Mouse (Mus musculus): ENCODE results near the gene Cep164. TPM values are rescaled to one million over a fixed set of nuclear protein-coding genes. Genes with fewer than 3 reads are reported as not detected.

Gene Cep164
- total and polyA plus RNA-seq, 3 experiments, result 7.9 to 14.2 TPM; not detected in 1

- TF ChIP-seq MAFK (IDR thresholded peaks at IDR 0.05; ENCODE audit: borderline replicate concordance, low read depth, low read length) (no peak), SIN3A (IDR thresholded peaks at IDR 0.05; ENCODE audit: low read length) (no peak), CHD1 (IDR thresholded peaks at IDR 0.05; ENCODE audit: low read depth, low read length) (no peak), ZKSCAN1 (IDR thresholded peaks at IDR 0.05; ENCODE audit: low read depth, low read length) (no peak), ZNF384 (IDR thresholded peaks at IDR 0.05; ENCODE audit: low read depth, low read length) (no peak), CHD2 (IDR thresholded peaks at IDR 0.05; ENCODE audit: low read length) (no peak), SMC3 (IDR thresholded peaks at IDR 0.05; ENCODE audit: low read depth, low read length) (no peak), ZC3H11A (IDR thresholded peaks at IDR 0.05; ENCODE audit: low read depth, low read length) (no peak), NELFE (IDR thresholded peaks at IDR 0.05; ENCODE audit: low read depth, low read length) (no peak), TBP (IDR thresholded peaks at IDR 0.05; ENCODE audit: low read depth, low read length) (no peak), MAX (IDR thresholded peaks at IDR 0.05; ENCODE audit: low read length) (no peak)
- no peak overlapping the region for H3K9ac ChIP-seq (ENCODE audit: control insufficient read depth, low read depth, low read length, poor library complexity, severe bottlenecking)
- no peaks in the 10 kb centered on the region for H3K9me3 ChIP-seq (replicated peaks; ENCODE audit: insufficient read depth, low read length)
- no peak overlapping the region for H3K4me3 ChIP-seq (ENCODE audit: control insufficient read depth in 1 of 2, insufficient read depth in 1 of 2, low read depth in 2 of 2, low read length in 2 of 2)
- H3K27ac ChIP-seq (ENCODE audit: control insufficient read depth, low read depth, low read length), result no peak overlapping the region
- H3K27me3 ChIP-seq (ENCODE audit: control insufficient read depth in 1 of 2, insufficient read depth in 2 of 2, low read length in 2 of 2), result no peaks in the 10 kb centered on the region
- DNase-seq (ENCODE audit: low read depth, low spot score), result no peak
- H3K36me3 ChIP-seq (ENCODE audit: control insufficient read depth in 1 of 2, insufficient read depth in 2 of 2, low read length in 2 of 2), result peaks cover 0 to 16% of the 10 kb centered on the region in 2 experiments; a peak in 2 of 4 replicates
- no peaks in the 10 kb centered on the region for H3K79me2 ChIP-seq (ENCODE audit: control insufficient read depth, insufficient read depth, low read length, poor library complexity)
- peaks cover 8 to 27% of the 10 kb centered on the region in 2 experiments for H3K4me1 ChIP-seq (ENCODE audit: control insufficient read depth in 1 of 2, insufficient read depth in 2 of 2, low read length in 2 of 2)
Observed at GRCm38 (mm10) chr9:45791456-45792142, 36.9 kb downstream of the Cep164 start.

- peaks cover 0 to 13% of the 10 kb centered on the region in 2 experiments; a peak in 2 of 4 replicates for H3K36me3 ChIP-seq (ENCODE audit: control insufficient read depth in 1 of 2, insufficient read depth in 2 of 2, low read length in 2 of 2)
- peaks cover 8 to 18% of the 10 kb centered on the region in 2 experiments for H3K4me1 ChIP-seq (ENCODE audit: control insufficient read depth in 1 of 2, insufficient read depth in 2 of 2, low read length in 2 of 2)
- H3K4me3 ChIP-seq (ENCODE audit: control insufficient read depth in 1 of 2, insufficient read depth in 1 of 2, low read depth in 2 of 2, low read length in 2 of 2), result peak overlapping the region; percentile 30 to 37
- peak; percentile 93 for DNase-seq (ENCODE audit: low read depth, low spot score)
- no peaks in the 10 kb centered on the region for H3K27me3 ChIP-seq (ENCODE audit: control insufficient read depth in 1 of 2, insufficient read depth in 2 of 2, low read length in 2 of 2)
- H3K9me3 ChIP-seq (replicated peaks; ENCODE audit: insufficient read depth, low read length), result no peaks in the 10 kb centered on the region
- H3K27ac ChIP-seq (ENCODE audit: control insufficient read depth, low read depth, low read length), result peak overlapping the region; percentile 84
- no peaks in the 10 kb centered on the region for H3K79me2 ChIP-seq (ENCODE audit: control insufficient read depth, insufficient read depth, low read length, poor library complexity)
- peak overlapping the region; percentile 61 for H3K9ac ChIP-seq (ENCODE audit: control insufficient read depth, low read depth, low read length, poor library complexity, severe bottlenecking)
- TF ChIP-seq CHD2 (IDR thresholded peaks at IDR 0.05; ENCODE audit: low read length) (no peak), MAFK (IDR thresholded peaks at IDR 0.05; ENCODE audit: borderline replicate concordance, low read depth, low read length) (peak; percentile 40; the same call in 1 of the 2 replicates), MXI1 (IDR thresholded peaks at IDR 0.05; ENCODE audit: low read depth, low read length) (peak; percentile 70; the same call in 1 of the 2 replicates), KAT2A (conservative IDR thresholded peaks at IDR 0.05; ENCODE audit: low read depth, low read length) (0 out of 2 replicates have a peak, but pooled peaks have one; percentile 16), RCOR1 (IDR thresholded peaks at IDR 0.05; ENCODE audit: low read depth, low read length) (peak; percentile 77), MAX (IDR thresholded peaks at IDR 0.05; ENCODE audit: low read length) (peak; percentile 42; the same call in 1 of the 2 replicates), GABPA (IDR thresholded peaks at IDR 0.05; ENCODE audit: low read depth, low read length) (no peak), POLR2AphosphoS2 (IDR thresholded peaks at IDR 0.05; ENCODE audit: low read length) (no peak; the same call in 1 of the 2 replicates), MYC (IDR thresholded peaks at IDR 0.05; ENCODE audit: low read depth, low read length) (0 out of 2 replicates have a peak, but pooled peaks have one; percentile 50), ZNF384 (IDR thresholded peaks at IDR 0.05; ENCODE audit: low read depth, low read length) (0 out of 2 replicates have a peak, but pooled peaks have one; percentile 20), MEF2A (IDR thresholded peaks at IDR 0.05; ENCODE audit: extremely low read depth, insufficient replicate concordance, low read depth, low read length, poor library complexity, severe bottlenecking) (no peak), CHD1 (IDR thresholded peaks at IDR 0.05; ENCODE audit: low read depth, low read length) (no peak), MYB (IDR thresholded peaks at IDR 0.05; ENCODE audit: low read depth, low read length) (no peak), CTCF (IDR thresholded peaks at IDR 0.05 in 2 of 3, conservative IDR thresholded peaks at IDR 0.05 in 1 of 3; ENCODE audit: control insufficient read depth in 1 of 3, insufficient read depth in 1 of 3, low read depth in 2 of 3, low read length in 3 of 3, poor library complexity in 1 of 3, severe bottlenecking in 1 of 3) (no peak), BHLHE40 (IDR thresholded peaks at IDR 0.05; ENCODE audit: borderline replicate concordance, low read depth, low read length) (no peak; the same call in 1 of the 2 replicates), MAZ (IDR thresholded peaks at IDR 0.05; ENCODE audit: low read depth, low read length) (peak; percentile 68; the same call in 1 of the 2 replicates), JUND (IDR thresholded peaks at IDR 0.05; ENCODE audit: low read depth, low read length) (no peak), TCF12 (IDR thresholded peaks at IDR 0.05; ENCODE audit: low read depth, low read length) (peak; percentile 78), ZC3H11A (IDR thresholded peaks at IDR 0.05; ENCODE audit: low read depth, low read length) (peak; percentile 13; the same call in 1 of the 2 replicates), EP300 (IDR thresholded peaks at IDR 0.05; ENCODE audit: low read depth in 1 of 2, low read length in 2 of 2) (peak; percentile 74 to 79), NELFE (IDR thresholded peaks at IDR 0.05; ENCODE audit: low read depth, low read length) (peak; percentile 43; the same call in 1 of the 2 replicates), TAL1 (IDR thresholded peaks at IDR 0.05; ENCODE audit: low read length) (peak; percentile 84), ETS1 (IDR thresholded peaks at IDR 0.05; ENCODE audit: low read depth, low read length) (peak; percentile 61), SMC3 (IDR thresholded peaks at IDR 0.05; ENCODE audit: low read depth, low read length) (no peak), USF2 (IDR thresholded peaks at IDR 0.05; ENCODE audit: borderline replicate concordance in 1 of 2, insufficient read depth in 1 of 2, low read depth in 1 of 2, low read length in 2 of 2) (no peak)
Observed at GRCm38 (mm10) chr9:45788405-45788804, 40.1 kb downstream of the Cep164 start.

Data from MEL (cell line).